Mouse (Mus musculus): ENCODE results near the gene Cish. TPM values are rescaled to one million over a fixed set of nuclear protein-coding genes. Genes with fewer than 3 reads are reported as not detected.
"Not testable (repeated sequence)": the region's sequence is repeated elsewhere in the genome, so short reads cannot be mapped to it uniquely, and the experiment has no call there.

Cish gene
- total RNA-seq, 1 experiment from 2014 or later: 0.58 TPM

- ATAC-seq (ENCODE audit: extremely low read depth, insufficient number of reproducible peaks, low FRiP score, poor library complexity, severe bottlenecking): no peak
Measured at GRCm38 (mm10) chr9:107295616-107296015, 210 bp upstream of the Cish start.

DNA sequence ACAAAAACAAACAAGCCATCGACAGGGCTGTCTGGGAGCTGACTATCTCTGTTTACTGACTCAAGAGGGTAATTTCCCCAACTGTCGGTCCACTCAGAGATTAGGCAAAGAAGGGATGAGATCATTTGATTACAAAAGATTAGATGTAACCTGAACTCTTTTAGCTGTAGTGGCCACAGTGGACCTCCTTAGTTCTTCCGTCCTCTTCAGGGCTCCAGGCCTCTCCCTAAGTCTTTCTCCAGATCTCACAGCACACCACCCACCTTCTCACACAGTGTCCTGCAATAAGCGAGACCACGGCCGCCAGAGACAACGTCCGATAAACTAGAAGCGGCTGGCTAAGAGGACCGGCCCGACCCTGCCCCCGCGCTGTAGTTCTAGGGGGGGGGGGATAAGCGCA is 215 bp downstream of the Cish start:
- no peak for ATAC-seq (ENCODE audit: extremely low read depth, insufficient number of reproducible peaks, low FRiP score, poor library complexity, severe bottlenecking)

GRCm38 (mm10) chr9:107296501-107296965 is 707 bp downstream of the Cish start:
- ATAC-seq (ENCODE audit: extremely low read depth, insufficient number of reproducible peaks, low FRiP score, poor library complexity, severe bottlenecking): peak; percentile 82

- ATAC-seq (ENCODE audit: extremely low read depth, insufficient number of reproducible peaks, low FRiP score, poor library complexity, severe bottlenecking): no peak
Measured at GRCm38 (mm10) chr9:107297059-107297458, 1.2 kb downstream of the Cish start.

- no peak for ATAC-seq (ENCODE audit: extremely low read depth, insufficient number of reproducible peaks, low FRiP score, poor library complexity, severe bottlenecking)
Measured at GRCm38 (mm10) chr9:107297658-107298057, 1.8 kb downstream of the Cish start.

DNA sequence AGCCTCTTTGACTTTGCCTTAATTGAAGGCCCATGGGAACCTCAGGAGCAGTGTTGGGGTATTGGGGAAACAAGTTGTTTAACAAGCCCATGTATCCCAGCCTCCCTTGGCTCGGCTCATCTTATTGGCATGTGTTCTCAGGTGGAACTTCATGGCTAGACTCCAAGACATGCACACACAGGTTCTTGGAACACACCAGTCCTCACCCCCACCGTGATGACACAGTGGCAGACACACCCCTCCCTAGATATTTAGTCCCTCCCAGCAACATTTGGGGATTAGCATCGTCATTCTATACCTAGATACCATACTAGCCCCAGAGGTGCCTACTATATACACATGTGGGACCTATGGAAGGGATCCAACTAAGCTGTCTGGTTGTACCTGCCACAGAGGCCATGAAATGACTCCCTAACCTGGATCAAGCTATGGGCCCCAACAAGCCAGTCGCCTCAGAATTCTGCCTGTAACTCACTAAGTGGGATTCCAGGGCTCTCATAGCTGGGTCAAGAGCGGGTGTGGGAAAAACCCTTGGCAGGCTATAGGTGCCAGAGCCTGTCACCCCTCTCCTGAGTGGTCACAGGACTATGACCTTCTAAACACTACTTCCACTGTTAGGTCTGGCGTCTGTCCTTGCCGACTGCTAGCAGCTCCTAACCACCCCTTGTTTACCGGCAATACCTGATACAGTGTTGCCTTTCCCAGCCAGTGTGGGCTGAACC is 2.4 kb downstream of the Cish start:
- no peak for ATAC-seq (ENCODE audit: extremely low read depth, insufficient number of reproducible peaks, low FRiP score, poor library complexity, severe bottlenecking)

- no peak for ATAC-seq (ENCODE audit: extremely low read depth, insufficient number of reproducible peaks, low FRiP score, poor library complexity, severe bottlenecking)
Measured at GRCm38 (mm10) chr9:107298876-107299275, 3.0 kb downstream of the Cish start.

- no peak for ATAC-seq (ENCODE audit: extremely low read depth, insufficient number of reproducible peaks, low FRiP score, poor library complexity, severe bottlenecking)
Measured at GRCm38 (mm10) chr9:107299783-107300182, 4.0 kb downstream of the Cish start.

DNA sequence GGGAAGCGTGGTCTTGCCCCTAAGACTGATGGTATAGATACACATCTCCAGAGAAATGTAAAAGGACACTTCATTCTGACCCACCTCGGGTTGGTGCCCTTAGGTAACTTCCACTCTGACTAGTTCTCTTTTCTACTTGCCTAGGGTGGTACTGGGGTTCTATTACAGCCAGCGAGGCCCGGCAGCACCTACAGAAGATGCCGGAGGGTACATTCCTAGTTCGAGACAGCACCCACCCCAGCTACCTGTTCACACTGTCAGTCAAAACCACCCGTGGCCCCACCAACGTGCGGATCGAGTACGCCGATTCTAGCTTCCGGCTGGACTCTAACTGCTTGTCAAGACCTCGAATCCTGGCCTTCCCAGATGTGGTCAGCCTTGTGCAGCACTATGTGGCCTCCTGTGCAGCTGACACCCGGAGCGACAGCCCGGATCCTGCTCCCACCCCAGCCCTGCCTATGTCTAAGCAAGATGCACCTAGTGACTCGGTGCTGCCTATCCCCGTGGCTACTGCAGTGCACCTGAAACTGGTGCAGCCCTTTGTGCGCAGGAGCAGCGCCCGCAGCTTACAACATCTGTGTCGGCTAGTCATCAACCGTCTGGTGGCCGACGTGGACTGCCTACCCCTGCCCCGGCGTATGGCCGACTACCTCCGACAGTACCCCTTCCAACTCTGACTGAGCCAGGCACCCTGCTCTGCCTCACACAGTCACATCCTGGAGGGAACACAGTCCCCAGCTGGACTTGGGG is 4.6 kb downstream of the Cish start:
- no peak for ATAC-seq (ENCODE audit: extremely low read depth, insufficient number of reproducible peaks, low FRiP score, poor library complexity, severe bottlenecking)

GRCm38 (mm10) chr9:107301554-107302331 is 5.9 kb downstream of the Cish start:
- ATAC-seq (ENCODE audit: extremely low read depth, insufficient number of reproducible peaks, low FRiP score, poor library complexity, severe bottlenecking): no peak

DNA sequence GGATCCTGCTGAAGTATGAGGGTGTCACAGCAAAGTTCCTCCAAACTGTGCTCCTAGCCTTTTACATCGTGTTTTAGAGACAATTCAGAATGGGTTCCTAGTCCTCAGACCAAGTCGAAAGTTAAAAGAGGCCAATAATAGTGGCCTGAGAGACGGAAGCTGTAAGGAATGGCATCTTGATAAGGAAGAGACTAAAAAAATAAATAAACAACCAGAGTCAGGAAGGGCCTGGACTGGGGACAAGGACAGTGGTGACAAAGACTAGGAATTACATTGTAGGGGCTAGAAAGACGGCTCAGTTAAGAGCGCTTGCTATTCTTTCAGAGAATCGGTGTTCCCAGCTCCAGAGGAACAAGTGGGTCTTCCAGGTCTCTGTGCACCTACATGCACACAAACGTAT is 6.8 kb downstream of the Cish start:
- no peak for ATAC-seq (ENCODE audit: extremely low read depth, insufficient number of reproducible peaks, low FRiP score, poor library complexity, severe bottlenecking)

DNA sequence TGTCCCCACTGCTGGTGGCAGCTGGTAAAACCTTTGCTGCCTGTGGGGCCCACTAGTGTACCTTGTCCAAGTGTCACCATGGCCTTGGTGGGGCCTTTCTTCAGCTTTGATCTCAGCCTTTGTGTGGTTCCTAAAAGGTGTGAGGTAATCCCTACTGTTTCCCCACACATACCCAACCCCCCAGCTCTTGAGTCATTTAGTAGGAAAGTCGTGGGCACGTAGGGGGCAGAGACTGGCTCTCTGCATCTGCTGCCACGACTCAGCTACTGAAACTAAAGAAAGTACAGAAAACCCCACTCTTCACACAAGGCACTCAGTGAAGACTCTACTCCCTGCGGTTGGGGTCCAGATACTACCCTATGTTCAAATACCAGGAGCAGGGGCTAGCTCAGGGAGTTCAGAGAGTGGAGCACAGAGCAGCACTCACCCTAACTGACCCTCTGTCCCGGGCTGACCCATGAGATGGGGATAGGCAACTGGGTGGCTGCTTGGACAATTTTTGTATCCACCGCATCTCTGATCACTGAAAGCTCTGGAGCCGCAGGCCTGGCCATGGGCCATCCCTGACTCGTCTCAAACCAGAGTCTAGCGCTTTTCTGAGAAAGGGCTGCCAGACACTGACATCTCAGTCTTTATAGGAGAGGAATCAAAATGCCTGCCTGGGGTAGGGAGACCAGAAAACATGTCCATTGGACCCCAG is 7.4 kb downstream of the Cish start:
- no peak for ATAC-seq (ENCODE audit: extremely low read depth, insufficient number of reproducible peaks, low FRiP score, poor library complexity, severe bottlenecking)

DNA sequence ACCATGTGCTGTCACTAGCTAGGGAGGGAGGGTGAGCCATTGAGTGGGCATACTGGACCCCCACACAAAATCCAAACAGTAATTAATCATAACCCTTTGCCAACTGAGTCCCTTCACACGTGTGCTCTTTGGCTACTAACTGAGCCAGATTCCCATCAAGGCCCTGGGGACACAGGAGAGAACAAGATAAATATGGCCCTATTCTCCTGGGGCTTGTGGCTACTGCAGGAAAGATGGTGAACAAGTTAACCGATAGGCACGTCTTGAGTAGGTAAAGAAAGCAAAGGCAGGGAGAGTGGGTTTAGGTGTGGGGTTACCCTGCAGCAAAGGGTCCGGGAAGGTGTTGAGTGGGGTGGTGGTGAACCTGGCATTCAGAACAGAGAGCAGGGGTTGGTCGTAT is 8.1 kb downstream of the Cish start:
- ATAC-seq (ENCODE audit: extremely low read depth, insufficient number of reproducible peaks, low FRiP score, poor library complexity, severe bottlenecking): no peak

DNA sequence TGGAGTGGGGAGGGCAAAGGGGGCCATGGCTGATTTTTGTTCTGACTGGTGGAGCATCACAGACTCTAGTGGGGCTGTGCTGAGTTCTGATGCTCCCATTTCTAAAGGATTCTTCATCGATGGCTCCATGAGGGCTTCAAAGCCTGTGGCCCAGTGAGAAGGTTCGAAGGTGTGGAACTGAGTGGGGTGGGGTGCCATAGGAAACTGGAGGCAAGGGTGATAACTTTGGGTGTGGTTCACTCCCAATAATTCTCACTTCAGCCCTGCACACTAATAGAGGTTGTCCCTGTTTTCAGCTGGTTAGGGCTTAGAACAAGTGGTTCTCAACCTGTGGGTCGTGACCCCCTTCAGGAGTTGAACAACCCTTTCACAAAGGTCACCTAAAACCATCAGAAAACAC is 8.6 kb downstream of the Cish start:
- no peak for ATAC-seq (ENCODE audit: extremely low read depth, insufficient number of reproducible peaks, low FRiP score, poor library complexity, severe bottlenecking)

GRCm38 (mm10) chr9:107305012-107305411 is 9.2 kb downstream of the Cish start:
- ATAC-seq (ENCODE audit: extremely low read depth, insufficient number of reproducible peaks, low FRiP score, poor library complexity, severe bottlenecking): no peak

DNA sequence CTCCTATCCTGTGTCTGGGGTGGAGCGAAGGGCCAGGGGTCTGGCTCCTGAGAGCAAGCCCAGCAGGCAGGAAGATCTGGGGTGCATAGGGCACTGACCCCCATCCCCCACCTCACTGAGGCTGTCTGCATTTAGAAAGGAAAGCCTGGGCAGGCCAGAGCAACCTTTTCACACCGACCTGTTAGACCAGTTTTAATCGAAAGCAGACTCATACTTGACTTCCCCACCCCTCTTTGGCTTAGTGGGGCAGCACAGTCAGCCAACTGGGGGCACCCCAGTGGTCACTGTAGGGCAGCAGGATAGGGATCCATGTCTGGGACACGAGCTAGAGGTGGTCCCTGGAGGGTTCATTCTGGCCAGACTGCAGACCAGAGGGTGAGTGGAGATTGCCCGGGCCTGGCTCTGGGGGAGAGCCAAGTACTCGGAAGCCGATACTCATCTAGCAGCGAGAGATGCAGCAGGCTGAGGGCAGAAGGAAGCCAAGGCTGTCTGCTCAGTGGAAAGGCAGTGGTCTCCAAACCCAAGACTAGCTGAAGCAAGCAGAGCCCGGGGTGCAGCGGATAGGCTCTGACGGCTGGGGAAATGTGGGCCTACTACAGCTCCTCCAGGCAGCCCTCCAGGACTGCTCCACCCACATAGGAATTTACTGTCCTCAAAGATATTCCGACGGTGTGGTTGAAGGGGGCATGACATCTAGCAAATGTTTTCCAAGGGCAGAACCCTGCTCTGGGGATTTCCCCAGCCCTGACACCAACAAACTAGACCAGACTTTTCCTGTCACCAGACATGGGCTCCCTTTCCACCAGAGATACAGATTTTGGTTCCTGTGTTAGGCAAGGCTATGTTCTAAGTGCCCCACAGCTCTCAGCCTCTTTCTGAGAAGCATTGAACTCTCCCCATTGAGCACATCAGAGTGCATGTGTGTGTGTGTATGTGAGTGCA is 10.0 kb downstream of the Cish start:
- no peak for ATAC-seq (ENCODE audit: extremely low read depth, insufficient number of reproducible peaks, low FRiP score, poor library complexity, severe bottlenecking)

- ATAC-seq (ENCODE audit: extremely low read depth, insufficient number of reproducible peaks, low FRiP score, poor library complexity, severe bottlenecking): not testable (repeated sequence)
Measured at GRCm38 (mm10) chr9:107306673-107307072, 10.8 kb downstream of the Cish start.
